Mouse (Mus musculus) ES-E14 (cell line): ENCODE data around the gene Apoc4.

Experiments
- CHD2 ChIP-seq: IDR thresholded peaks from 2 replicates; pipeline ENCODE4 v1.6.1; 2014; ENCODE audit warnings: mild to moderate bottlenecking, low read depth, low read length, inconsistent platforms
- HCFC1 ChIP-seq: IDR thresholded peaks from 2 replicates; pipeline ENCODE4 v1.6.1; 2012; ENCODE audit warnings: low read length, inconsistent platforms, borderline replicate concordance; ENCODE audit not compliant: insufficient read depth
- MAFK ChIP-seq: IDR thresholded peaks from 2 replicates; pipeline ENCODE4 v1.6.1; 2014; ENCODE audit warnings: mild to moderate bottlenecking, low read depth, low read length, inconsistent platforms; ENCODE audit not compliant: insufficient read depth
- ZC3H11A ChIP-seq: IDR thresholded peaks from 2 replicates; pipeline ENCODE4 v1.6.1; 2012; ENCODE audit warnings: low read depth, mild to moderate bottlenecking, inconsistent platforms, low read length, borderline replicate concordance
- ZNF384 ChIP-seq: IDR thresholded peaks from 2 replicates; pipeline ENCODE4 v1.6.1; 2012; ENCODE audit warnings: low read depth, low read length, inconsistent platforms

DNA sequence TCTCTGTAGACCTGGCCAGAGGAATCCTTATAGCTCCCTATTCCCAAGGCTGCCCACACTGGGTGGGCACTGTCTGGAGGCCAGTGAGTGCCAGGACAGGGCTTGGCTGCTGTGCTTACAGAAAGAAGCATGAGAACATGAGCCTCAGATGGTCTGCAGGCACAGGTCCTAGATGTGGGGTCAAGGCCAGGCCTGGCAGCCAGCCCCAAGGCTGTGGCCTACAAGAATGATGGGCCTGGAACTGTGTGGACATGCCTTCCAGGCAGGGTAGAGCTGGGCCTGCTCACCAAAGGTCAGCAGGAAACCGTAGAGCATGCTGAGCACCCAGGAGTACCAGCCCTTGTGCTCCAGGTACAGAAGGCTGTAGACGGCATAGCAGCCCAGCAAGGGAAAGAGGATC, 46.7 kb downstream of the Apoc4 start:
- TF ChIP-seq ZC3H11A: no peak
- no peak for TF ChIP-seq CHD2
- TF ChIP-seq ZNF384: no peak
- TF ChIP-seq HCFC1: no peak
- no peak for TF ChIP-seq MAFK
